Mouse (Mus musculus): ENCODE measurements around the gene Rhpn2. TPM values are rescaled to one million over a fixed set of nuclear protein-coding genes. Genes with fewer than 3 reads are reported as not detected.
A peak's percentile ranks its signal among the peaks of the same experiment; 100 is the strongest.

The Rhpn2 gene
- polyA plus RNA-seq, 1 experiment from 2014 or later = 21.4 TPM

- in situ Hi-C loops (cut with MboI; ENCODE audit: low pct_unique_long_range_greater_than_20kb) = no loop called here
- no peaks in the 10 kb centered on the region for H3K27me3 ChIP-seq
- TF ChIP-seq CTCF (IDR thresholded peaks at IDR 0.05) = no peak
- DNase-seq (ENCODE audit: low read depth, low spot score) (no peak), ATAC-seq (no peak)
- ChIA-PET CTCF (no interaction called here), POLR2A (no interaction called here)
Measured at GRCm38 (mm10) chr7:35347918-35348700, 14.1 kb downstream of the Rhpn2 start.

- TF ChIP-seq CTCF (IDR thresholded peaks at IDR 0.05) = no peak
- CTCF ChIA-PET = no interaction called here
- no peak for DNase-seq (ENCODE audit: low read depth, low spot score)
Measured at GRCm38 (mm10) chr7:35349022-35349421, 15.1 kb downstream of the Rhpn2 start.

GRCm38 (mm10) chr7:35349886-35350684 is 16.1 kb downstream of the Rhpn2 start:
- no peak for DNase-seq (ENCODE audit: low read depth, low spot score)
- in situ Hi-C loops (cut with MboI; ENCODE audit: low pct_unique_long_range_greater_than_20kb) = no loop called here
- TF ChIP-seq CTCF (IDR thresholded peaks at IDR 0.05) = no peak
- ChIA-PET CTCF (no interaction called here), POLR2A (interaction anchor here (1.4 kb wide), 1 partner anchor 23 kb away, joined by 6 read pairs; no protein-coding TSS in a partner anchor)
- no peaks in the 10 kb centered on the region for H3K27me3 ChIP-seq
- ATAC-seq = no peak

More at GRCm38 (mm10) chr7:35349022-35349421, 15.1 kb downstream of the Rhpn2 start:
- in situ Hi-C loops (cut with MboI; ENCODE audit: low pct_unique_long_range_greater_than_20kb) = no loop called here
- no peaks in the 10 kb centered on the region for H3K27me3 ChIP-seq
- POLR2A ChIA-PET = no interaction called here
- ATAC-seq = peak; percentile 93

GRCm38 (mm10) chr7:35351155-35351554 is 17.2 kb downstream of the Rhpn2 start:
- ATAC-seq = no peak
- no peak for TF ChIP-seq CTCF (IDR thresholded peaks at IDR 0.05)
- POLR2A ChIA-PET = no interaction called here

GRCm38 (mm10) chr7:35353306-35353705 is 19.3 kb downstream of the Rhpn2 start:
- no peaks in the 10 kb centered on the region for H3K27me3 ChIP-seq
- ATAC-seq (no peak), DNase-seq (ENCODE audit: low read depth, low spot score) (no peak)
- POLR2A ChIA-PET = no interaction called here
- no peak for TF ChIP-seq CTCF (IDR thresholded peaks at IDR 0.05)
- CTCF ChIA-PET = interaction anchor here (1.3 to 2.4 kb wide), 2 partner anchors 10 to 12 kb away, joined by 4 to 6 read pairs; no protein-coding TSS in a partner anchor
- in situ Hi-C loops (cut with MboI; ENCODE audit: low pct_unique_long_range_greater_than_20kb) = no loop called here

More at GRCm38 (mm10) chr7:35351155-35351554, 17.2 kb downstream of the Rhpn2 start:
- in situ Hi-C loops (cut with MboI; ENCODE audit: low pct_unique_long_range_greater_than_20kb) = no loop called here
- H3K27me3 ChIP-seq = no peaks in the 10 kb centered on the region
- no peak for DNase-seq (ENCODE audit: low read depth, low spot score)
- CTCF ChIA-PET = no interaction called here

- ATAC-seq = no peak
- in situ Hi-C loops (cut with MboI; ENCODE audit: low pct_unique_long_range_greater_than_20kb) = no loop called here
Measured at GRCm38 (mm10) chr7:35355303-35355872, 21.4 kb downstream of the Rhpn2 start.

GRCm38 (mm10) chr7:35357621-35358020 is 23.7 kb downstream of the Rhpn2 start:
- POLR2A ChIA-PET = no interaction called here
- no peak for ATAC-seq
- no peak for TF ChIP-seq CTCF (IDR thresholded peaks at IDR 0.05)

More at GRCm38 (mm10) chr7:35355303-35355872, 21.4 kb downstream of the Rhpn2 start:
- no peak for TF ChIP-seq CTCF (IDR thresholded peaks at IDR 0.05)
- ChIA-PET POLR2A (no interaction called here), CTCF (interaction anchor here (2.4 kb wide), 1 partner anchor 14 kb away, joined by 6 read pairs; no protein-coding TSS in a partner anchor)
- H3K27me3 ChIP-seq = no peaks in the 10 kb centered on the region
- DNase-seq (ENCODE audit: low read depth, low spot score) = no peak

GRCm38 (mm10) chr7:35362253-35362652 is 28.3 kb downstream of the Rhpn2 start:
- no peak for TF ChIP-seq CTCF (IDR thresholded peaks at IDR 0.05)

More at GRCm38 (mm10) chr7:35357621-35358020, 23.7 kb downstream of the Rhpn2 start:
- DNase-seq (ENCODE audit: low read depth, low spot score) = no peak
- CTCF ChIA-PET = no interaction called here
- no peaks in the 10 kb centered on the region for H3K27me3 ChIP-seq
- in situ Hi-C loops (cut with MboI; ENCODE audit: low pct_unique_long_range_greater_than_20kb) = no loop called here

GRCm38 (mm10) chr7:35362868-35363267 is 28.9 kb downstream of the Rhpn2 start:
- DNase-seq (ENCODE audit: low read depth, low spot score) = no peak
- no peaks in the 10 kb centered on the region for H3K27me3 ChIP-seq
- in situ Hi-C loops (cut with MboI; ENCODE audit: low pct_unique_long_range_greater_than_20kb) = no loop called here
- peak; percentile 86 for ATAC-seq
- TF ChIP-seq CTCF (IDR thresholded peaks at IDR 0.05) = no peak
- CTCF ChIA-PET = interaction anchor here (1.1 to 1.4 kb wide), 2 partner anchors 9 to 22 kb away, joined by 3 to 4 read pairs; no protein-coding TSS in a partner anchor
- POLR2A ChIA-PET = interaction anchor here (1.3 kb wide), 1 partner anchor 10 kb away, joined by 9 read pairs; no protein-coding TSS in a partner anchor

More at GRCm38 (mm10) chr7:35362253-35362652, 28.3 kb downstream of the Rhpn2 start:
- DNase-seq (ENCODE audit: low read depth, low spot score) (no peak), ATAC-seq (no peak)
- in situ Hi-C loops (cut with MboI; ENCODE audit: low pct_unique_long_range_greater_than_20kb) = no loop called here
- ChIA-PET CTCF (interaction anchor here (1.1 to 1.4 kb wide), 2 partner anchors 9 to 21 kb away, joined by 3 to 4 read pairs; no protein-coding TSS in a partner anchor), POLR2A (interaction anchor here (0.6 to 1.3 kb wide), 2 partner anchors 11 to 35 kb away, joined by 4 to 9 read pairs; no protein-coding TSS in a partner anchor)
- no peaks in the 10 kb centered on the region for H3K27me3 ChIP-seq

All from Patski (cell line).